Mouse (Mus musculus): Measurements from ENCODE around the gene Eif2b2.

DNA sequence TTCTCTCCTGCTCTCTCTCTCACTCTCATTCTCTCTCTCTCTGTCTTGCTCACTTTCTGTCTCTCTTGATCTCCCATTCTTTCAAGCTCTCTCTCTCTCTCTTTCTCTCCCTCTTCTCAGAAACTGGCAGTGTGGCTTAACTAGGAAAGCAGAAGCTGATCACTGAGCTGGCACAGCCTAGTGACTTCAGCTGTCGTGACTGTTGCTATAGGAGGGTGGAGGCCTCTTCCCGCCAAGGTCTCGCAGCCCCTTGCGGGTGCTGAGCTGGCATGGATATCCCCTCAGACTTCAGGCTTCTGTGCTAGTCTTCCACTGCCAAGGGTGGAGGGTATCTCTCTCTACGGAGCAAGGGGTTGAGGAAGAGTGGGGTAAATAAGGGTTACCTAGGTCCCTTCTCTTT, 36.4 kb upstream of the Eif2b2 start:
- TF ChIP-seq CTCF (IDR thresholded peaks at IDR 0.05; ENCODE audit: borderline replicate concordance, insufficient read depth, low read depth, low read length) (no peak), POLR2A (IDR thresholded peaks at IDR 0.05; ENCODE audit: borderline replicate concordance, insufficient read depth, low read length) (no peak)

Data from cerebellum, adult 2 months (tissue).